Mouse (Mus musculus): ENCODE results near the gene Rsrc2.

DNA sequence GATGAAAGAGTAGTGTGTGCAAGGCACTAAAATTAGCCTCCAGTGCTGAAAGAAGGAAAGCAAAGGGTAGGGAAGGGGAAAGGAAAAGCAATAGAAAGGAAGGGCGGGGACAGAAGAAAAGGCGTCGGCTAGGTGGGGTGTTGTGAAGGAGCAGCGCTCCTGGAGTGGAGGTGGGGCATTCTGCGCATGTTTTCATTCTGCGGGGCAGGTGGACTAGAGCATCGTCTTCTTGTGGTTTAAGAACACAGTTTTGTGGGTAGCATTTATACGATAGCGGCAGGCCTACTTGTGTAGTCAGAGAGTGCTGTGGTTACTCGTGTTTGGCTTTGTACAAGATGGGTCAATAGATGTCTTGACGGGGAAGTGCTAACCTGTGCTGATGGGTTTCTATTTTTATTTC, 16.3 kb upstream of the Rsrc2 start:
- TF ChIP-seq CTCF (IDR thresholded peaks at IDR 0.05; ENCODE audit: low read depth, low read length) (no peak), POLR2A (IDR thresholded peaks at IDR 0.05; ENCODE audit: extremely low read depth, insufficient read depth, low read length) (no peak)
